Mouse (Mus musculus) midbrain, embryonic 13.5 days (tissue): ENCODE measurements at regions not wholly inside any gene's neighbourhood (a gene's known extent, or its start where the extent isn't known, plus 50 kb on each side); places are given as distances from the start of the nearest gene placed in this dataset.

ENCODE experiments used
- ATAC-seq: fragments of 200-750 bp; cut with Nextera tagmentation; 2 replicates; pipeline ENCODE4 v1.8.0; 2017; ENCODE audit warnings: mild to moderate bottlenecking, moderate TSS enrichment, moderate library complexity
- H3K27ac ChIP-seq: fragments of 300-500 bp; sonication (generic); 2 replicates; pipeline ENCODE4 v1.5.1; 2015; ENCODE audit warnings: inconsistent platforms, mild to moderate bottlenecking, moderate library complexity
- H3K27me3 ChIP-seq: fragments of 300-500 bp; sonication (generic); 2 replicates; pipeline ENCODE4 v1.6.1; 2015; ENCODE audit warnings: mild to moderate bottlenecking, inconsistent platforms
- H3K36me3 ChIP-seq: fragments of 300-500 bp; sonication (generic); 2 replicates; pipeline ENCODE4 v1.6.1; 2015; ENCODE audit warnings: mild to moderate bottlenecking, inconsistent platforms
- H3K4me1 ChIP-seq: fragments of 300-500 bp; sonication (generic); replicated peaks from 2 replicates; pipeline ENCODE4 v1.6.1; 2015; ENCODE audit warnings: inconsistent platforms
- H3K4me2 ChIP-seq: fragments of 300-500 bp; sonication (generic); replicated peaks from 2 replicates; pipeline ENCODE4 v1.6.1; 2015; ENCODE audit warnings: moderate library complexity, mild to moderate bottlenecking, inconsistent platforms
- H3K4me3 ChIP-seq: fragments of 300-500 bp; sonication (generic); replicated peaks from 2 replicates; pipeline ENCODE4 v1.5.1; 2015; ENCODE audit warnings: mild to moderate bottlenecking, inconsistent platforms
- H3K9ac ChIP-seq: fragments of 300-500 bp; sonication (generic); replicated peaks from 2 replicates; pipeline ENCODE4 v1.6.1; 2015; ENCODE audit warnings: mild to moderate bottlenecking, inconsistent platforms
- H3K9me3 ChIP-seq: fragments of 300-500 bp; sonication (generic); 2 replicates; pipeline ENCODE4 v1.6.1; 2016; ENCODE audit warnings: mild to moderate bottlenecking, inconsistent platforms
- WGBS: fragments of 180-500 bp; shearing (Covaris S2); methylation state at CpG from one replicate; pipeline ENCODE4 v1.1.7; 2015; 5-methylcytosine and 5-hydroxymethylcytosine counted together

DNA sequence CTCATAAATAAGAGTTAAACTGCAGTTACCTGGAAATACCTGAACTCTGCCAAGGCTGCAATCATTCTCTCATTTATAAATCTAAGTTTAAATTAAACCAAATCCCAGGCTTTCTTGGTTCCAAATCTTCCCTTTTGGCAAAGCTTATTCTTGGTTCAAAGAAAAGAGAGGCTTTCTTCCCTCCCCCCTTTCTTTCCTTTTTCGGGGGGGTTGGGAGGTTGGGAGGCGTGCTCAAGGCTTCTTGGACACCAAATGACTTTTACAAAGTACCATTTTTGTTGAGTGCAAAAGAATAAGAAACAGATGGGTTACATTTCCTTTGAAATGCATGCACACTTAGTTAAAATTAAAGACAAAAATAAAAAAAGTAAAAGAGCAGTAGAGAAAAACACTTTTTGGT lies 105.4 kb upstream of the Mroh9 start:
- Histone ChIP-seq H3K4me1 (no peaks in the 10 kb centered on the region), H3K4me2 (no peak overlapping the region), H3K27me3 (no peaks in the 10 kb centered on the region), H3K9me3 (no peaks in the 10 kb centered on the region), H3K9ac (no peak overlapping the region), H3K27ac (no peak overlapping the region), H3K36me3 (no peaks in the 10 kb centered on the region), H3K4me3 (no peak overlapping the region)
- WGBS = 67% methylated on average over 2 of the region's 2 CpGs
- ATAC-seq = no peak

DNA sequence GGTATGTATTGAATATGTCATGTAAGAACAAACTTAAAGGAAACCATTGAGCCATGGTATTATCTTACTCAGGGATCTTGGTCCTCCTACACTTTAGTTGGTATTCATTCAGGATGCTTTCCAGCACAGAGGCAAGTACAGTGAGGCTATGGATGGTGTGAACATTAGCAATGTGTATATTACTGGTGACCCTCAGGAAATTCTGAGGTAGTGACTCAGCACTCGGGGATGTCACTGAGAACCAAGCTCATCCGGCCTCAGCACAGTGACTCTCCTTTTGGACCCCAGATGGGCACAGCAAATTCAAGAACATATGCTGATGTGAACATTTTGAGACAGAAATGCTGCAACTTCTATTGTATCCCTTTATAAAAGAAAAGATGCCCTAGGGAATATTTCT lies 96.4 kb upstream of the Mroh9 start:
- ATAC-seq = no peak
- 89% methylated on average over 2 of the region's 2 CpGs for WGBS
- Histone ChIP-seq H3K27ac (no peak overlapping the region), H3K4me2 (no peak overlapping the region), H3K9me3 (no peaks in the 10 kb centered on the region), H3K4me3 (no peak overlapping the region), H3K9ac (no peak overlapping the region), H3K27me3 (no peaks in the 10 kb centered on the region), H3K36me3 (no peaks in the 10 kb centered on the region), H3K4me1 (no peaks in the 10 kb centered on the region)

DNA sequence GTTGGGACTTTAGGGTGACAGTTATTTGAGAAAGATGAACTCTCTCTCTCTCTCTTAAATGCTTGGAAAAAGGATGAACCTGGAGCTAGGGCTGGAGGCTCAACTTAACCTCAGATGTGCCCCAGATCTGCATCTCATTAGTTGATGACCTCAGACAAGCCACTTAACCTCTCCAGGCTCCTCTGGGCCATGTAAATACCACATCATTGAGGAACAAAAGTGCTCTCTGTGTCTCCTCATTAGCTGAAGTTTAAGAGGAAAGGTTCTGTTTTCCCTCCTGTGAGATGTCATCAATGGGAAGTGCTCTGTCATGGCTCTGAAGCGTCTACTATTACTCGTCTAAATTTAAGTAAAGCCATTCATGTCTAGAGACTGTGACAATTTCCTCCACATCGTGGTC lies 91.5 kb upstream of the Mroh9 start:
- no peak overlapping the region for H3K4me2 ChIP-seq
- no peaks in the 10 kb centered on the region for H3K9me3 ChIP-seq
- WGBS = 58% methylated on average over 3 of the region's 3 CpGs
- H3K27ac ChIP-seq = no peak overlapping the region
- no peaks in the 10 kb centered on the region for H3K4me1 ChIP-seq
- no peak overlapping the region for H3K4me3 ChIP-seq
- H3K27me3 ChIP-seq = no peaks in the 10 kb centered on the region
- ATAC-seq = no peak
- H3K36me3 ChIP-seq = no peaks in the 10 kb centered on the region
- H3K9ac ChIP-seq = no peak overlapping the region

DNA sequence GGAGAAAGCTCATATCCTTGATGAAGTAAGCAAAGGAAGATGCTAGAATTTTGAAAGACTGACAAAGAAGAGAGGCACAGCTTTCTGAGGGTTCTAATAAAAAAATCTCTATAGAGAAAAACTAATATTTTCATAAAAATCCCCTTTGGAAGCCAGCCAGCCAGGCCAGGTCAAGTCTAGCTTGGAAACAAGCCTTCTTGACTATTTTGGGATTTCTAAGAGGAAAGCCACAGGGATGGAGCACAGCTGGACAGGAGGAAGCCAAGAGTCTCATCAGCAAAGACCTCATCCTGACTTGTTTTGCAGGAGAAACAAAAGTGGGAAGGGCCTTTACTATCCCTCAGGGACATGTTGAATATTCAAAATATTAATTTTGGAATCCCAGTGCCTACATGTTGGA lies 81.6 kb upstream of the Mroh9 start:
- no peak for ATAC-seq
- Histone ChIP-seq H3K4me3 (no peak overlapping the region), H3K9ac (no peak overlapping the region), H3K27me3 (no peaks in the 10 kb centered on the region), H3K4me2 (no peak overlapping the region), H3K36me3 (no peaks in the 10 kb centered on the region), H3K9me3 (no peaks in the 10 kb centered on the region), H3K4me1 (no peaks in the 10 kb centered on the region), H3K27ac (no peak overlapping the region)

DNA sequence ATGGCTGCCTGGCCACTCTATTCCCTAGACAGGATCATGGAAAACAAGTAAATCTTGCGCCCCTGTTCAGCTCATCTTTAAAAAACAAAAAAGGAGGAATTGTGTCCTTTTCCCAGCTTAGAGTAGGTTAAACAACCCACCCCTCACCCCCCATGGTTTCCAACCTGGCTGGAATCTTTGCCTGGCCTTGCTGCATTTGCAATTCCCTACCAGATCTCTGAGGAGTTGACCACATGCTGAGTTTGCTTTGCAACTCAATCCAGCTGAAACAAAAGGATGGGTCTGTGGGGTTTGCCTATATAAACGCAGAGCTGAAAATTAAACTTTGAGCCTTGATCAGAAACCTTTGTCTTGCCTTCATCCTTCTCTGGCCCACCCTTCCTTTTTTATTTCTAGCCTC lies 78.2 kb upstream of the Mroh9 start:
- Histone ChIP-seq H3K27me3 (no peaks in the 10 kb centered on the region), H3K27ac (no peak overlapping the region), H3K9ac (no peak overlapping the region), H3K36me3 (no peaks in the 10 kb centered on the region), H3K4me1 (no peaks in the 10 kb centered on the region), H3K4me3 (no peak overlapping the region), H3K4me2 (no peak overlapping the region), H3K9me3 (no peaks in the 10 kb centered on the region)
- ATAC-seq = no peak
- 17% methylated on average over 2 of the region's 2 CpGs for WGBS

DNA sequence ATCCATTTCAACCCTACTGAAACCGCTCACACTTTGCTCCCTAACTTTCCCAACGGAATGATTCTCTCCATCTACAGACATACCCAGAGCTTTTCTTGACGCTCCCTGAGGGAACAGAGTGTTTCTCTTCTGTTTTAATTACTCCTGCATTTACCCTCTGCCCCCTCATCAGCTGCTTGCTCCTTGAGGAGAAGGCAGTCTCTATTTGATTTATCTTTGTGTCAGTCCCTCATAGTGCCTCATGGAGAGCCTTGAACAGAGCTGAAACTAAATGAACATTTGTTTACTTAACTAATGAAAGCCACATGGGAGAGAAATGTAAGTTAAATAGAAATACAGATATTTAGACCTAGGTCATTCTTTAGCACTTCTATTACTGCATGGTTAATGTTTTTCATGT lies 74.4 kb upstream of the Mroh9 start:
- Histone ChIP-seq H3K9ac (no peak overlapping the region), H3K36me3 (no peaks in the 10 kb centered on the region), H3K27me3 (no peaks in the 10 kb centered on the region), H3K4me1 (no peaks in the 10 kb centered on the region), H3K27ac (no peak overlapping the region), H3K4me3 (no peak overlapping the region), H3K9me3 (no peaks in the 10 kb centered on the region), H3K4me2 (no peak overlapping the region)
- ATAC-seq = no peak
- WGBS = 71% methylated on average over 3 of the region's 3 CpGs

DNA sequence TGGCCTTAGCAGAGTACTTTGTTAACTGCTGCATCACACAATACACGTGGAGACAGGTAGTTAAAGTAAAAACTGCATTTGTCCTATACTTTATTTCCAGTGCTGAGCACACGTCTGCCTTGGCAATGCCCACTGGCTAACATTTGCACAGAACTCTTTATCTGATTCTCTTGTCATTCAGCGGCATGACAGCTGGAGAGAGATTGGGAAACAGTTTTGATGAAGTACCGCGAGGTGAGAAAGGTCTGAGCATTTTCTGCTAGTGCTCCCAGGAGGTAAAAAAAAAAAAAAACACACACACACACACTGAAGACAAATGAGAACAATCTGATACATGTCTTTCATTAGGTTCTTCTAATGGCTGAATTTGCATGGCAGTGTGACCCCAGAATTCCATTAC lies 73.0 kb upstream of the Mroh9 start:
- no peaks in the 10 kb centered on the region for H3K9me3 ChIP-seq
- no peaks in the 10 kb centered on the region for H3K27me3 ChIP-seq
- no peak for ATAC-seq
- no peak overlapping the region for H3K4me3 ChIP-seq
- H3K4me1 ChIP-seq = no peaks in the 10 kb centered on the region
- 81% methylated on average over 5 of the region's 5 CpGs for WGBS
- no peak overlapping the region for H3K9ac ChIP-seq
- H3K4me2 ChIP-seq = no peak overlapping the region
- H3K36me3 ChIP-seq = no peaks in the 10 kb centered on the region
- H3K27ac ChIP-seq = no peak overlapping the region

DNA sequence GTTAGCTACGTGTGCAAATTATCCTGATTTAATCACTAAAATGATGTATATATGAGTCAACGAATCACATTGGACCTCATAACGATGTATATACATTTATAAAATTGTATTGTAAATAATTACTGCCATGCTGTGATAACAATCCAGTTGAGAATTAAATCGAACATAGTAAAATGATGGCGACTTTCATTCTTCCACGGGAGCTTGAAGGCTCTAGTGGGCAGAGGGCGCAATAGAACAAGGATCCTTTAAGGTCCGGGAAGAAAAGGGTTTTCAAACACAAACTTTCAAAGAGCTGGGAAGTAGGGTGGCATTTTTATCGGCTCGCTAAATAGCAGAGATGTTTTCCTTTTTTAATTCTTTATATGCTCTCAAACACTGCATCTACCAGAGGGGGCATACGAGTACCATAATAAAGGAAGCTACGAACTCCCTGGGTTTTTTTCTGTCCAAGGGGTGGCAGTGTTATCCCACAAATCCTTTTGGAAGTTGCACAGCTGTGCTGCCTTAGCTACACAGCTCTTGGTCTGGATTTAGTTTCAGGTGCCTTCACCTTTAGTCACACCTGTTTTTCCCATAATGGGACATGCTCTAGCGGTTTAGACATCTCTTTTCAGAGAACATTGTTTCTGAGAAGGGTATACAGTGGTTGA lies 64.9 kb upstream of the Mroh9 start:
- H3K27me3 ChIP-seq = no peaks in the 10 kb centered on the region
- H3K36me3 ChIP-seq = no peaks in the 10 kb centered on the region
- 31% methylated on average over 13 of the region's 13 CpGs for WGBS
- H3K27ac ChIP-seq = no peak overlapping the region
- H3K9ac ChIP-seq = 0 out of 2 replicates have a peak overlapping the region, but pooled peaks have one; percentile 46
- no peaks in the 10 kb centered on the region for H3K9me3 ChIP-seq
- ATAC-seq = peak; percentile 97
- no peaks in the 10 kb centered on the region for H3K4me1 ChIP-seq
- peak overlapping the region; percentile 48 for H3K4me2 ChIP-seq
- H3K4me3 ChIP-seq = peak overlapping the region; percentile 30

DNA sequence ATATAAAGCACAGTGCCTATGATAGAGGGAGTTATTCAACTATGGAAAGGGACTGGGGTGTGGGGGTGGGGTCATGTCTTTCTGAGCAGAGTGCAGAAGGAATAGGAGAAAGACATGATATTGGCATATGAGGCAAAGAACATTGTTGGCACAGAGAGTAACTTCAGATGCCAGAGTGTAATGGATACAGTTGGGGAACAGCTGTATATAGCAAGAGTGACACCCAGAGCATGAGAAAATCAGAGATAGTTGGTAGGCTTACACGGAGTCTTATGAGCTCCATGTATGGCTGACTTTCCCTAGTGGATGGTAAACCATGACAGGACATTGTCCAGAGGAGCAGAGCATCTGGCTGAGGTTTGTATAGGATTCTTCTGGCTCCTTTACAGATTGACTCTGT lies 61.2 kb upstream of the Mroh9 start:
- no peak overlapping the region for H3K9ac ChIP-seq
- H3K27me3 ChIP-seq = no peaks in the 10 kb centered on the region
- no peak overlapping the region for H3K4me2 ChIP-seq
- no peak for ATAC-seq
- no peaks in the 10 kb centered on the region for H3K9me3 ChIP-seq
- 75% methylated on average over 1 of the region's 1 CpGs for WGBS
- H3K36me3 ChIP-seq = no peaks in the 10 kb centered on the region
- no peak overlapping the region for H3K27ac ChIP-seq
- H3K4me1 ChIP-seq = no peaks in the 10 kb centered on the region
- H3K4me3 ChIP-seq = no peak overlapping the region

DNA sequence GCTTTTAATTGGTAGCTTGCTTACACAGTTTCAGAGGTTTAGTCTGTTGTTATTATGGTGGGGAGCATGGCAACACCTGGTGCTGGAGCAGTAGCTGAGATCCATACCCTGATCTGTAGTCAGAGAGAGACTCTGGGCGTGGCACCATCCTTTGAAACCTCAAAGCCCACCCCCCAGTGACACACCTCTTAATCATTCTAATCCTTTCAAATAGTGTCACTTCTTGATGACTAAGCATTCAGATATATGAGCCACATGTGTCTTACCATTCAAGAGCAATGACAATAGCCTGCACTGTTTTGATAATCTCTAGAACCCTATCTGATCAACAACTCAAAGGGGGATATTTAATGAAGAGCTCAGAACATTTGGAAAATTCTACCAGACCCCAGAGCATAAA lies 57.6 kb upstream of the Mroh9 start:
- 80% methylated on average over 1 of the region's 1 CpGs for WGBS
- no peak for ATAC-seq
- Histone ChIP-seq H3K4me3 (no peak overlapping the region), H3K27ac (no peak overlapping the region), H3K9ac (no peak overlapping the region), H3K36me3 (no peaks in the 10 kb centered on the region), H3K9me3 (no peaks in the 10 kb centered on the region), H3K4me1 (no peaks in the 10 kb centered on the region), H3K27me3 (no peaks in the 10 kb centered on the region), H3K4me2 (no peak overlapping the region)

DNA sequence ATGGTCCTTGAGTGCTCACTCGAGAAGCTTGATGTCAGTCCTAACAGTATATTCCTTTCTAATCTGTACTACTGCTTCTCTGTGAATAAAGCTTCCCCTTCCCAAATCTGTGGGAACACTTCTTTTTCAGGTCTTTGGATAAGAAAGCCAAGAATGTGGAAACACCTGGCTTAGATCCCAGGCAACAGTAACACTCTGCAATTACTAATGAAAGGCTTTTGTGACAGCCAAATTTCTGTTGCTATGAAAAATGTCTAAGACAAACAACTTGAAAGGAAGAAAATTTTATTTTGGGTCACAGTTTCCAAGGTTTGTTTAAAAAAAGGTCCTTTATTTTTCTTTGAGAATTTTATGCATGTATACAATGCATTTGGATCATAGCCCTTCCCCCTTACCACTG lies 56.0 kb upstream of the Mroh9 start:
- H3K4me2 ChIP-seq = no peak overlapping the region
- no peak for ATAC-seq

DNA sequence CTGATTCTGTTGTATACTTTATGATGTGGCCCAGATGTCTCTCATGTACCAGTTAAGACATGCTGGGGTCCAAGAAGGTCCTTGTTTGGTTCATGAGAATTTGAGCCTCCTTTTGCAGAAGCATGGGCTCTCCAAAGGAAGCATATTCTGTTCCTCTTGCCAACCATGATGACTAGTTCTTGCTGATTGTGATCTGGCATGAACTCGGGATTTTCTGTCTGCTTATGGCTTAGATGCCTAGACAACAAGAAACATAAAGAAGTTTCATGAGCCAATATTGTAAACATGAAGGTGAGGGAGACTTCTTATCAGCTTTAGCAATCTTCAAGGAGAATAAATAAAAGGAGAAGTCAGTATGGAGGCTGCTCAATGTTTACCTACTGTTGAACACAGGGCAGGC lies 52.7 kb upstream of the Mroh9 start:
- Histone ChIP-seq H3K4me1 (no peaks in the 10 kb centered on the region), H3K9me3 (no peaks in the 10 kb centered on the region), H3K36me3 (no peaks in the 10 kb centered on the region), H3K4me2 (no peak overlapping the region), H3K27me3 (no peaks in the 10 kb centered on the region), H3K9ac (no peak overlapping the region), H3K27ac (no peak overlapping the region), H3K4me3 (no peak overlapping the region)
- WGBS = 71% methylated on average over 1 of the region's 1 CpGs
- ATAC-seq = no peak

More for the DNA sequence above, 56.0 kb upstream of the Mroh9 start:
- H3K9ac ChIP-seq = no peak overlapping the region
- H3K4me3 ChIP-seq = no peak overlapping the region
- no peaks in the 10 kb centered on the region for H3K4me1 ChIP-seq
- no peaks in the 10 kb centered on the region for H3K27me3 ChIP-seq
- H3K36me3 ChIP-seq = no peaks in the 10 kb centered on the region
- WGBS = 91% methylated on average over 1 of the region's 1 CpGs
- H3K27ac ChIP-seq = no peak overlapping the region
- H3K9me3 ChIP-seq = no peaks in the 10 kb centered on the region
